Mouse (Mus musculus): ENCODE data around the gene Dcst1. TPM values are rescaled to one million over a fixed set of nuclear protein-coding genes. Genes with fewer than 3 reads are reported as not detected.

Dcst1 gene
- polyA plus RNA-seq, 1 experiment = 0.20 TPM

- H3K4me3 ChIP-seq (ENCODE audit: insufficient read depth, poor library complexity, severe bottlenecking) = no peak overlapping the region
- H3K79me2 ChIP-seq (ENCODE audit: control insufficient read depth, insufficient read depth) = no peaks in the 10 kb centered on the region
- H3ac ChIP-seq (ENCODE audit: control insufficient read depth, insufficient read length, low read depth) = no peak overlapping the region
- H3K27me3 ChIP-seq (ENCODE audit: control insufficient read depth, insufficient read depth, insufficient read length) = no peaks in the 10 kb centered on the region
- no peak for TF ChIP-seq MAX (IDR thresholded peaks at IDR 0.05)
- TF ChIP-seq USF1 (IDR thresholded peaks at IDR 0.05; ENCODE audit: low read depth) = no peak
- no peak for TF ChIP-seq FOSL1 (IDR thresholded peaks at IDR 0.05; ENCODE audit: insufficient read depth, low read length, poor library complexity, severe bottlenecking)
- TF ChIP-seq MYOD1 (IDR thresholded peaks at IDR 0.05; ENCODE audit: control insufficient read depth, insufficient read length, low read depth) = no peak
- TF ChIP-seq CTCF (IDR thresholded peaks at IDR 0.05; ENCODE audit: control insufficient read depth, insufficient read depth, insufficient read length) = no peak
- no peak for TF ChIP-seq CEBPB (IDR thresholded peaks at IDR 0.05; ENCODE audit: low read depth)
- no peak for TF ChIP-seq MYOG (IDR thresholded peaks at IDR 0.05; ENCODE audit: control insufficient read depth, extremely low read depth, insufficient read length)
- H3K79me3 ChIP-seq (ENCODE audit: low read depth) = no peaks in the 10 kb centered on the region
- no peaks in the 10 kb centered on the region for H3K36me3 ChIP-seq (ENCODE audit: control insufficient read depth, insufficient read depth)
These were observed 59.3 kb downstream of the Dcst1 start for GRCm38 (mm10) chr3:89305551-89306325.

GRCm38 (mm10) chr3:89305105-89305504 is 59.9 kb downstream of the Dcst1 start:
- H3K27me3 ChIP-seq (ENCODE audit: control insufficient read depth, insufficient read depth, insufficient read length) = no peaks in the 10 kb centered on the region
- H3K79me3 ChIP-seq (ENCODE audit: low read depth) = no peaks in the 10 kb centered on the region
- H3K36me3 ChIP-seq (ENCODE audit: control insufficient read depth, insufficient read depth) = no peaks in the 10 kb centered on the region
- H3ac ChIP-seq (ENCODE audit: control insufficient read depth, insufficient read length, low read depth) = no peak overlapping the region
- H3K4me3 ChIP-seq (ENCODE audit: insufficient read depth, poor library complexity, severe bottlenecking) = no peak overlapping the region
- no peak for TF ChIP-seq CTCF (IDR thresholded peaks at IDR 0.05; ENCODE audit: control insufficient read depth, insufficient read depth, insufficient read length)
- TF ChIP-seq CEBPB (IDR thresholded peaks at IDR 0.05; ENCODE audit: low read depth) = no peak
- no peak for TF ChIP-seq USF1 (IDR thresholded peaks at IDR 0.05; ENCODE audit: low read depth)
- no peak for TF ChIP-seq MYOG (IDR thresholded peaks at IDR 0.05; ENCODE audit: control insufficient read depth, extremely low read depth, insufficient read length)
- TF ChIP-seq MAX (IDR thresholded peaks at IDR 0.05) = no peak
- no peak for TF ChIP-seq MYOD1 (IDR thresholded peaks at IDR 0.05; ENCODE audit: control insufficient read depth, insufficient read length, low read depth)
- TF ChIP-seq FOSL1 (IDR thresholded peaks at IDR 0.05; ENCODE audit: insufficient read depth, low read length, poor library complexity, severe bottlenecking) = no peak
- H3K79me2 ChIP-seq (ENCODE audit: control insufficient read depth, insufficient read depth) = no peaks in the 10 kb centered on the region

GRCm38 (mm10) chr3:89304440-89304839 is 60.6 kb downstream of the Dcst1 start:
- H3K27me3 ChIP-seq (ENCODE audit: control insufficient read depth, insufficient read depth, insufficient read length) = no peaks in the 10 kb centered on the region
- no peak overlapping the region for H3ac ChIP-seq (ENCODE audit: control insufficient read depth, insufficient read length, low read depth)
- no peaks in the 10 kb centered on the region for H3K79me3 ChIP-seq (ENCODE audit: low read depth)
- H3K79me2 ChIP-seq (ENCODE audit: control insufficient read depth, insufficient read depth) = no peaks in the 10 kb centered on the region
- TF ChIP-seq CEBPB (IDR thresholded peaks at IDR 0.05; ENCODE audit: low read depth) = no peak
- no peak for TF ChIP-seq CTCF (IDR thresholded peaks at IDR 0.05; ENCODE audit: control insufficient read depth, insufficient read depth, insufficient read length)
- no peak for TF ChIP-seq FOSL1 (IDR thresholded peaks at IDR 0.05; ENCODE audit: insufficient read depth, low read length, poor library complexity, severe bottlenecking)
- TF ChIP-seq USF1 (IDR thresholded peaks at IDR 0.05; ENCODE audit: low read depth) = no peak
- TF ChIP-seq MYOG (IDR thresholded peaks at IDR 0.05; ENCODE audit: control insufficient read depth, extremely low read depth, insufficient read length) = no peak
- no peak for TF ChIP-seq MAX (IDR thresholded peaks at IDR 0.05)
- TF ChIP-seq MYOD1 (IDR thresholded peaks at IDR 0.05; ENCODE audit: control insufficient read depth, insufficient read length, low read depth) = no peak
- H3K36me3 ChIP-seq (ENCODE audit: control insufficient read depth, insufficient read depth) = no peaks in the 10 kb centered on the region
- H3K4me3 ChIP-seq (ENCODE audit: insufficient read depth, poor library complexity, severe bottlenecking) = no peak overlapping the region

GRCm38 (mm10) chr3:89300514-89300913 is 64.5 kb downstream of the Dcst1 start:
- Histone ChIP-seq H3K79me3 (ENCODE audit: low read depth) (no peaks in the 10 kb centered on the region), H3K79me2 (ENCODE audit: control insufficient read depth, insufficient read depth) (no peaks in the 10 kb centered on the region), H3ac (ENCODE audit: control insufficient read depth, insufficient read length, low read depth) (no peak overlapping the region), H3K27me3 (ENCODE audit: control insufficient read depth, insufficient read depth, insufficient read length) (no peaks in the 10 kb centered on the region), H3K36me3 (ENCODE audit: control insufficient read depth, insufficient read depth) (no peaks in the 10 kb centered on the region), H3K4me3 (ENCODE audit: insufficient read depth, poor library complexity, severe bottlenecking) (no peak overlapping the region)
- TF ChIP-seq MYOD1 (IDR thresholded peaks at IDR 0.05; ENCODE audit: control insufficient read depth, insufficient read length, low read depth) = no peak

Other genes starting within 250 kb of the Dcst1 start
- gene Pklr, start 229.1 kb downstream of the Dcst1 start, polyA plus RNA-seq (2012; fragmentation: generic; extraction: Trizol) = not detected
- 0.15 TPM for gene Hcn3, start 205.1 kb downstream of the Dcst1 start, polyA plus RNA-seq (2012; fragmentation: generic; extraction: Trizol)
- 14.5 TPM for gene Clk2, start 200.5 kb downstream of the Dcst1 start, polyA plus RNA-seq (2012; fragmentation: generic; extraction: Trizol)
- 139 TPM for gene Scamp3, start 187.8 kb downstream of the Dcst1 start, polyA plus RNA-seq (2012; fragmentation: generic; extraction: Trizol)
- 27.4 TPM for gene Fam189b, start 182.1 kb downstream of the Dcst1 start, polyA plus RNA-seq (2012; fragmentation: generic; extraction: Trizol)
- gene Gba, start 162.3 kb downstream of the Dcst1 start, polyA plus RNA-seq (2012; fragmentation: generic; extraction: Trizol) = 40.6 TPM
- gene Thbs3, start 150.1 kb downstream of the Dcst1 start, polyA plus RNA-seq (2012; fragmentation: generic; extraction: Trizol) = 9.1 TPM
- gene Mtx1, start 138.2 kb downstream of the Dcst1 start, polyA plus RNA-seq (2012; fragmentation: generic; extraction: Trizol) = 248 TPM
- 0.20 TPM for gene Muc1, start 136.2 kb downstream of the Dcst1 start, polyA plus RNA-seq (2012; fragmentation: generic; extraction: Trizol)
- gene Krtcap2, start 119.3 kb downstream of the Dcst1 start, polyA plus RNA-seq (2012; fragmentation: generic; extraction: Trizol) = 299 TPM
- gene Trim46, start 118.9 kb downstream of the Dcst1 start, polyA plus RNA-seq (2012; fragmentation: generic; extraction: Trizol) = 11.0 TPM
- 228 TPM for gene Dpm3, start 105.9 kb downstream of the Dcst1 start, polyA plus RNA-seq (2012; fragmentation: generic; extraction: Trizol)
- gene Slc50a1, start 94.7 kb downstream of the Dcst1 start, polyA plus RNA-seq (2012; fragmentation: generic; extraction: Trizol) = 48.7 TPM
- gene Efna1, start 84.1 kb downstream of the Dcst1 start, polyA plus RNA-seq (2012; fragmentation: generic; extraction: Trizol) = 13.9 TPM
- gene Efna3, start 42.3 kb downstream of the Dcst1 start, polyA plus RNA-seq (2012; fragmentation: generic; extraction: Trizol) = 2.9 TPM
- 13.3 TPM for gene Efna4, start 27.2 kb downstream of the Dcst1 start, polyA plus RNA-seq (2012; fragmentation: generic; extraction: Trizol)
- gene Adam15, start 15.3 kb downstream of the Dcst1 start, polyA plus RNA-seq (2012; fragmentation: generic; extraction: Trizol) = 60.2 TPM
- gene Dcst2, start 3.3 kb downstream of the Dcst1 start, polyA plus RNA-seq (2012; fragmentation: generic; extraction: Trizol) = 0.01 TPM
- 29.5 TPM for gene Zbtb7b, start 29.5 kb upstream of the Dcst1 start, polyA plus RNA-seq (2012; fragmentation: generic; extraction: Trizol)
- gene Lenep, start 37.5 kb upstream of the Dcst1 start, polyA plus RNA-seq (2012; fragmentation: generic; extraction: Trizol) = not detected
- gene Flad1, start 46.6 kb upstream of the Dcst1 start, polyA plus RNA-seq (2012; fragmentation: generic; extraction: Trizol) = 11.0 TPM
- gene Cks1b, start 53.1 kb upstream of the Dcst1 start, polyA plus RNA-seq (2012; fragmentation: generic; extraction: Trizol) = 446 TPM
- 86.3 TPM for gene Shc1, start 53.2 kb upstream of the Dcst1 start, polyA plus RNA-seq (2012; fragmentation: generic; extraction: Trizol)
- 53.1 TPM for gene Pygo2, start 65.0 kb upstream of the Dcst1 start, polyA plus RNA-seq (2012; fragmentation: generic; extraction: Trizol)
- gene Pbxip1, start 71.5 kb upstream of the Dcst1 start, polyA plus RNA-seq (2012; fragmentation: generic; extraction: Trizol) = 34.6 TPM
- 36.6 TPM for gene Pmvk, start 89.3 kb upstream of the Dcst1 start, polyA plus RNA-seq (2012; fragmentation: generic; extraction: Trizol)
- 0.01 TPM for gene Kcnn3, start 154.9 kb upstream of the Dcst1 start, polyA plus RNA-seq (2012; fragmentation: generic; extraction: Trizol)